Mouse (Mus musculus) lung, postnatal 4 days (tissue): ENCODE results near the gene Olfr366.
"Not testable (repeated sequence)": the region's sequence is repeated elsewhere in the genome, so short reads cannot be mapped to it uniquely, and the experiment has no call there.

Experiments used
- DNase-seq, 2 experiments: peaks; one replicate each; pipeline ENCODE4 v3.0.0; 2021

The Olfr366 gene

DNA sequence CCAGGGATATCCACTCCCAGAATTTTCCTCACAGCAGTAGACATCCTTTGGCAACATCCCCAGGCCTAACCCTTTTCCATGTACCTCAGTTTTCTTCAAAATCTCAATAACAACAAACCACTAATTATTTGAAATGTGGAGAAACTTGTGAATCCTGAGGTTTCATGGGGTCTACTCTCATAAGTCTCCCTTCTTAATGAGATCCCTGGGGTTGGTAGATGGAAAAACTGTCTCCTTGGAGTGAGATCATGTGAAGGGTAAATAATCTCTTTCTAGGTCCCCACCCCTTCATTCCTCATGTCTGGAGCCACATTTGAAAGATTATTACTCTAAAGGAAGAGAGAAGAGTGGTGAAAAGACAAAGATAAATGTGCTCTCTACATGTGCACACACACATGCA is at the start of gene Olfr366:
Gene Olfr366, plus strand, starts transcription at position 301 of the 400 bp plus-strand sequence.
- no peak for DNase-seq

DNA sequence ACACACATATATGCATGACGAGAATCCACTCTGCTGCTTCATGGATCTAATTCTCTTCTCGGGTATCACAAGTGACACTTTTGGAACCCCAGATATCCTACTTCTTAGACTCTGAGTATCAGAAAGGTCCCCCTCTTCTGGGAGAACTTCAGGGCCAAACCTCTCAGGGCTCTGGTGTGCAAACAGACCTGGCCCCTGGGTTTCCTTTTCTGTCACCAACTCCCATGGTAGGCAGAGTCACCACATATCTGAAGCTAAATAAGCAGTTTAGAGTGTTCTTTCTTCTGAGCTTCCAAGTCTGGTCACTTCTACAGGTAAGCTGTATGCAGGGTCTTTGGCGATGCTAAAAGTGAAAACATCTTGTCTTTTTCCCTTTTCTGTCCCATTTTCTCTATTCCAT is 23.5 kb upstream of the Olfr366 start, which contains the start of gene Olfr365:
Gene Olfr365, plus strand, starts transcription at position 301 of the 400 bp plus-strand sequence.
- DNase-seq, result no peak

DNA sequence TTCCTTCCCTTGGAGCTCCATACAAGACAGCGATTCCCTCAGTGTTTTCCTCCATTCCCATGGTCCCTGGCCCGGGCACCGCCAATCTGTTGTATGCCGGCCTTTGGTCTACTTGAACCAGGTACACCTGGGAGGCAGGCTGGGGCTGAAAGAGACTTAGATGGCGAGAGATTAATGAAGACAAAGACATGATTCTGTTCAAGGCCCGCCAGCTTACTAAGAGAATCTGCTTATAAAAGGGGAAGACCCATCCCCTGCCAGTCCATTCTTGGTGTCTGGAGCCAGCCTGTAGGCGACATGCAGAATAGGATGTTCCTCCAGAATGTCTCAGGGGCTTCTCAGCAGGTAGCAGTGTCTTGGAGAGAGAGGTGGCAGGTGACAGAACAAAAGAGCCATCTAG is 50.4 kb downstream of the Olfr366 start:
- DNase-seq, result not testable (repeated sequence)
